Mouse (Mus musculus): ENCODE measurements at regions not wholly inside any gene's neighbourhood (a gene's known extent, or its start where the extent isn't known, plus 50 kb on each side); places are given as distances from the start of the nearest gene placed in this dataset.
A peak's percentile ranks its signal among the peaks of the same experiment; 100 is the strongest.

- no peak for DNase-seq
Measured at GRCm38 (mm10) chrX:166964656-166965582, 244.2 kb downstream of the Tmsb4x start.

- DNase-seq: peak in 1 of 2 experiments; percentile 17
Measured at GRCm38 (mm10) chrX:166952528-166953189, 256.5 kb downstream of the Tmsb4x start.

GRCm38 (mm10) chrX:166951011-166951410 is 258.1 kb downstream of the Tmsb4x start:
- no peak for DNase-seq

- DNase-seq: no peak
Measured at GRCm38 (mm10) chrX:166945915-166946314, 263.2 kb downstream of the Tmsb4x start.

- no peak for DNase-seq
Measured at GRCm38 (mm10) chrX:166945476-166945875, 263.6 kb downstream of the Tmsb4x start.

GRCm38 (mm10) chrX:166933766-166934165 is 275.3 kb downstream of the Tmsb4x start:
- DNase-seq: no peak

- DNase-seq: no peak
Measured at GRCm38 (mm10) chrX:166932472-166932871, 276.6 kb downstream of the Tmsb4x start.

GRCm38 (mm10) chrX:166931048-166931447 is 278.1 kb downstream of the Tmsb4x start:
- DNase-seq: peak in 1 of 2 experiments; percentile 32

GRCm38 (mm10) chrX:166929716-166930420 is 279.2 kb downstream of the Tmsb4x start:
- DNase-seq: no peak

- DNase-seq: no peak
Measured at GRCm38 (mm10) chrX:166915356-166915953, 293.7 kb downstream of the Tmsb4x start.

GRCm38 (mm10) chrX:166906602-166907001 is 302.5 kb downstream of the Tmsb4x start:
- no peak for DNase-seq

GRCm38 (mm10) chrX:166900761-166901160 is 308.4 kb downstream of the Tmsb4x start:
- no peak for DNase-seq

- DNase-seq: peak in 1 of 2 experiments; percentile 38
Measured at GRCm38 (mm10) chrX:166895199-166895598, 309.7 kb upstream of the Egfl6 start.

- DNase-seq: no peak
Measured at GRCm38 (mm10) chrX:166886417-166886816, 300.9 kb upstream of the Egfl6 start.

GRCm38 (mm10) chrX:166869515-166869914 is 284.0 kb upstream of the Egfl6 start:
- no peak for DNase-seq

- no peak for DNase-seq
Measured at GRCm38 (mm10) chrX:166867692-166868091, 282.2 kb upstream of the Egfl6 start.

Data from lung, postnatal 4 days (tissue).